Mouse (Mus musculus): ENCODE results near the gene Lifr. TPM values are rescaled to one million over a fixed set of nuclear protein-coding genes. Genes with fewer than 3 reads are reported as not detected.
A peak's percentile ranks its signal among the peaks of the same experiment; 100 is the strongest.

Gene Lifr
- polyA plus RNA-seq, 1 experiment, result 12.9 TPM

DNA sequence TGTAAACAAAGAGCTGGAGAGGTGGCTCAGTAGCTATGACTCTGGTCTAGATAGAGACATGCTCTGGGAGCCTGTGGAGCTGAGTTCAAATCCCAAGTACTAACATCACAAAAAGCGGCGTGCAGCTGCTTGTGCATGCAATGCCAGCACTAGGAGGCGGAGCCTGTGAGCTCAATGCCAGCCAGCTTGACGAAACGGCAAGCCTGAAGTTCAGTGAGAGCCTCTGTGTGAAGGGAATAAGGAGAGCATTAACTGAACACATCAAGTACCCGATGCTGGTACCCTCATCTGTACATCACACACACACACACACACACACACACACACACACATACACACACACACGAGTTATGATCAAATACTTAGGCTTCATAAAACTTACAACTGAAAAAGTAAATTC is 21.0 kb upstream of the Lifr start:
- Histone ChIP-seq H3K27ac (replicated peaks; ENCODE audit: low read depth, low read length) (no peak overlapping the region), H3K4me1 (ENCODE audit: control insufficient read depth, insufficient read depth, insufficient read length, low read length) (peaks cover 3% of the 10 kb centered on the region; the same call in 1 of the 2 replicates), H3K4me3 (ENCODE audit: insufficient read depth, low read depth, low read length) (no peak overlapping the region)

DNA sequence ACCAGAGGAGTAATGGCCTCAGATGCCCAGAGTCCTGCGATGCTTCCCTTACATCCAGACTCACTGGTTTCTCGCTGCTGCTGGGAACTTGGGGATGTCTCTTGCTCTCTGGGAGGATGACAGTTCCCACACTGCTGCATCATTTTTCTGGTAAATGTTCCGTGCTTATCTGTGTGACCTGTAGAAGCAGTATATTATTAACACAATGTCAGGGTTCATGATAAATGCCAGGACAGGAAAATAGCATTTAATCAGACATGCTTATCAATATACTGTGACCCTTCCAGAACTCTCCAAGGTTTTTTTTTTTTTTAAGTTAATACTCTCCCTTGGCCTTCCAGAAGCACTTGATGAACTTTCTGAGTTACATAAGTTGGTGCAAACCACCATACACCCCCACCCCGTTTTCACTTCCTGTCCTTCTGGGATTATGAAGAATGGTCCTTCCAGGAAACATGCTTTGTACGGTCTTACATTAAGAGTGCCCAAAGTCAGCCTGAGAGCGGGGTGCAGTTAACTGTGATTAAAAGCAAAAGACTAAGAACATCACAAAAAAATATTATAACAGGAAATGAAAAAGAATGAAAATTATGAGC is 20.1 kb upstream of the Lifr start:
- H3K27ac ChIP-seq (replicated peaks; ENCODE audit: low read depth, low read length), result no peak overlapping the region
- H3K4me3 ChIP-seq (ENCODE audit: insufficient read depth, low read depth, low read length), result no peak overlapping the region
- H3K4me1 ChIP-seq (ENCODE audit: control insufficient read depth, insufficient read depth, insufficient read length, low read length), result peaks cover 3% of the 10 kb centered on the region; the same call in 1 of the 2 replicates

- Histone ChIP-seq H3K4me3 (ENCODE audit: insufficient read depth, low read depth, low read length) (no peak overlapping the region), H3K4me1 (ENCODE audit: control insufficient read depth, insufficient read depth, insufficient read length, low read length) (peaks cover 3% of the 10 kb centered on the region; the same call in 1 of the 2 replicates), H3K27ac (replicated peaks; ENCODE audit: low read depth, low read length) (no peak overlapping the region)
These were observed 17.1 kb upstream of the Lifr start for GRCm38 (mm10) chr15:7073269-7073668.

GRCm38 (mm10) chr15:7075185-7075584 is 15.2 kb upstream of the Lifr start:
- no peak overlapping the region for H3K27ac ChIP-seq (replicated peaks; ENCODE audit: low read depth, low read length)
- H3K4me1 ChIP-seq (ENCODE audit: control insufficient read depth, insufficient read depth, insufficient read length, low read length), result peaks cover 2% of the 10 kb centered on the region; the same call in 1 of the 2 replicates
- H3K4me3 ChIP-seq (ENCODE audit: insufficient read depth, low read depth, low read length), result no peak overlapping the region

- Histone ChIP-seq H3K4me1 (ENCODE audit: control insufficient read depth, insufficient read depth, insufficient read length, low read length) (peaks cover under 1% of the 10 kb centered on the region; the same call in 1 of the 2 replicates), H3K4me3 (ENCODE audit: insufficient read depth, low read depth, low read length) (no peak overlapping the region), H3K27ac (replicated peaks; ENCODE audit: low read depth, low read length) (no peak overlapping the region)
These were observed 12.1 kb upstream of the Lifr start for GRCm38 (mm10) chr15:7078356-7078755.

DNA sequence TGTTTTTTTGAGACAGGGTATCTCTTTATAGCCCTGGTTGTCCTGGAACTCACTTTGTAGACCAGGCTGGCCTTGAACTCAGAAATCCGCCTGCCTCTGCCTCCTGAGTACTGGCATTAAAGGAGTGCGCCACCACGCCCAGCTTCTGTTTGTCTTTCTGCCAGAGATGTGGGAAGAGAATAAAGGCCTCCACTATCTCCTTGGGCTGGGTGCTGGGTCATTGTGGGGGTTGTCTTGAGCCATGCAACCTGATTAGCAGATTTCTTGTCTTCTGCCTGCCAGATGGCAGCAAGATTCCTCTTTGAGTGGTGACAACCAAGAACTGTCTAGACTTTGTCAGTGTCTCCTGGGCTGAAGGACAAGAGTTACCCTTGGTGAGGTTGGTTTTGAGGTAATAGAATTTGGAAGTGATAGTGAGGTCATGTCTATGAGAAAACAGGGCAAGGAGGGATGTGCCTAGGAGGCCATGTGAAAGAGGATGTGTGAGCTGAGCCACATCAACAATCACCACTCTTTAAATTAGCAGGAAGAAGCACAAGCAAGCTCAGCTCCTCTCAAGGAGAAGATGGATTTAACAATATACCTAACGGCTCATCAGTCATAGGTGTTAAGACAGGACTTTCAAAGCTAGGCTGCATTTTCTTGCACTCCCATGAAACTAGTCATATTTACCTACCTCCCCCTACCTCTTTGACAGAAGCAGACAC is 10.6 kb upstream of the Lifr start:
- Histone ChIP-seq H3K27ac (replicated peaks; ENCODE audit: low read depth, low read length) (no peak overlapping the region), H3K4me1 (ENCODE audit: control insufficient read depth, insufficient read depth, insufficient read length, low read length) (no peaks in the 10 kb centered on the region), H3K4me3 (ENCODE audit: insufficient read depth, low read depth, low read length) (no peak overlapping the region)

- Histone ChIP-seq H3K27ac (replicated peaks; ENCODE audit: low read depth, low read length) (no peak overlapping the region), H3K4me1 (ENCODE audit: control insufficient read depth, insufficient read depth, insufficient read length, low read length) (no peaks in the 10 kb centered on the region)
These were observed 9.3 kb upstream of the Lifr start for GRCm38 (mm10) chr15:7080916-7081626.

DNA sequence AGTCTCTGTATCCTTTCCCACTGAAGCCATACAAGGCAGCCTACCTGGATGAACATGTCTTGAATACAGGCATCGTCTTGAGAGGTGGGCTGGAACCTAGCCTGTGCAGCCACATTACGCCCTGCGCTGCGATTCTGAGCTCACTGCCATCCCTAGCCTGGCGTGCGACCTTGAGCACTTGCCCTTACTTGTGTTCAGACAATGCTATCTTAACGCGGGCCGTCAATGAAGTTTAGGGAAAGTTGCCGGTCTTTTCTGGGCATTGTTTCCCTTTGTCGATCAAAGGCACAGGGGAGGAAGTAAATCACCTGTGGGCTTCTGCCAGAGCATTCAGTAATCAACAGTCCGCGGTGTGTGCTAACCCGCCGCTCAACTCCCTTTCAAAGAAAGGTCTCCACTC is 8.6 kb upstream of the Lifr start:
- Histone ChIP-seq H3K27ac (replicated peaks; ENCODE audit: low read depth, low read length) (no peak overlapping the region), H3K4me3 (ENCODE audit: insufficient read depth, low read depth, low read length) (no peak overlapping the region)

More at GRCm38 (mm10) chr15:7080916-7081626, 9.3 kb upstream of the Lifr start:
- no peak overlapping the region for H3K4me3 ChIP-seq (ENCODE audit: insufficient read depth, low read depth, low read length)

GRCm38 (mm10) chr15:7082901-7083300 is 7.5 kb upstream of the Lifr start:
- Histone ChIP-seq H3K4me3 (ENCODE audit: insufficient read depth, low read depth, low read length) (no peak overlapping the region), H3K4me1 (ENCODE audit: control insufficient read depth, insufficient read depth, insufficient read length, low read length) (no peaks in the 10 kb centered on the region), H3K27ac (replicated peaks; ENCODE audit: low read depth, low read length) (no peak overlapping the region)

More for the DNA sequence above, 8.6 kb upstream of the Lifr start:
- no peaks in the 10 kb centered on the region for H3K4me1 ChIP-seq (ENCODE audit: control insufficient read depth, insufficient read depth, insufficient read length, low read length)

- Histone ChIP-seq H3K27ac (replicated peaks; ENCODE audit: low read depth, low read length) (peak overlapping the region; percentile 34; the same call in 1 of the 2 replicates), H3K4me3 (ENCODE audit: insufficient read depth, low read depth, low read length) (no peak overlapping the region), H3K4me1 (ENCODE audit: control insufficient read depth, insufficient read depth, insufficient read length, low read length) (no peaks in the 10 kb centered on the region; the same call in 1 of the 2 replicates)
These were observed 5.5 kb upstream of the Lifr start for GRCm38 (mm10) chr15:7084780-7085497.

DNA sequence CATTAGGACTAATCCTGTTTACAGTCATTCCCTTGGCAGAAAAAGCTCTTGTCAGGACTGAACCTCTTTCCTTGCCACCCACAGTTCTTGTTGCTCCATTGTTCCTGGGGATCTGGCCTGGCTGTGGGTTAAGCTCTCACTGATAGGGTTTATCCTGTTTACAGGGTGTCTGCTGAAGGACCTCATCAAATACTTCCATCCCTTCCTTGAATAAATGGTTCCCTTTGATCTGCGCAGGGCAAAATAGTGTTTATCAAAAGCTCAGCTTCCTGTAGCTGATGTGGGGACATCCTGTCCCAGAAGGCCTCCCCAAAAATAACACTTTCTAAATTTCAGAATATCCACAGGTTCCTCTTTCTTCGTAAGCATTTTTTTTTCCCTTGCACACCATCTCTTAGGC is 1.7 kb upstream of the Lifr start:
- Histone ChIP-seq H3K4me1 (ENCODE audit: control insufficient read depth, insufficient read depth, insufficient read length, low read length) (peaks cover 5% of the 10 kb centered on the region; the same call in 1 of the 2 replicates), H3K27ac (replicated peaks; ENCODE audit: low read depth, low read length) (peak overlapping the region; percentile 64), H3K4me3 (ENCODE audit: insufficient read depth, low read depth, low read length) (no peak overlapping the region)

DNA sequence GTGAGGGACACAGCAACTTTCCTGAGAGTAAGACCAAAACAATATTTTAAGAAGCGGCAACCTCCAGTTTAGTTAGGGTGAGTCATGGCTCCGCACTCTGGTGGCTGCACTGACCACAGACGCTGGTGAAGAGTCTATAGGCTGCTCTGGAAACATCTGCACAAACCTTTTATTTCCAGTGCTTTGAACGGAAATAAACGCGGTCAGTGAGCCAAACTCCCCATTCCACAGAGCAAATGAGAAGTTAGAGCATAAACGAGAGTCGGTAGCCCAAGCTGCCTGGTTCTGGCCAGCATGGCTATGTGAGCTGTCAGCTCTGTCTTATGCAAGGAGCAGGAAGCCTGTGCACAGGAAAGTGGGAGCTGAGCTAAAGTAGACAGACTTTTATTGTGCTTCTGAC is 1.9 kb downstream of the Lifr start:
- Histone ChIP-seq H3K4me1 (ENCODE audit: control insufficient read depth, insufficient read depth, insufficient read length, low read length) (peaks cover 5% of the 10 kb centered on the region; the same call in 1 of the 2 replicates), H3K27ac (replicated peaks; ENCODE audit: low read depth, low read length) (peak overlapping the region; percentile 62), H3K4me3 (ENCODE audit: insufficient read depth, low read depth, low read length) (no peak overlapping the region)

DNA sequence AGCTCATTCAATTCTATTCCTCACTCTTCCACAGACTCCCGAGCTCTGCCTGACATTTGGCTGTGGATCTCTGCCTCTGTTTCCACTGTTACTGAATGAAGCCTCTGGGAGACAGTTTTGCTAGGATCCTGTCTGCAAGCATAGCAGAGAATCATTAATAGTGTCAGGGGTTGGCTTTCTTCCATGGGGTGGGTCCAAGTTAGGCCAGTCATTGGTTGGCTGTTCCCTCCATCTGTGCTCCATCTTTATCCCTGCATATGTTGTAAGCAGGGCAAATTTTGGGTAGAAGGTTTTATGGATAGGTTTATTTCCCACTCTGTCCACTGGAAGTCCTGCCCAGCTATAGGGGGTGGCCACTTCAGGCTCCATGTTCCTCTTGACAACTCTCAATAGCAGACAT is 9.0 kb downstream of the Lifr start:
- H3K4me1 ChIP-seq (ENCODE audit: control insufficient read depth, insufficient read depth, insufficient read length, low read length), result no peaks in the 10 kb centered on the region
- H3K27ac ChIP-seq (replicated peaks; ENCODE audit: low read depth, low read length), result no peak overlapping the region
- no peak overlapping the region for H3K4me3 ChIP-seq (ENCODE audit: insufficient read depth, low read depth, low read length)

DNA sequence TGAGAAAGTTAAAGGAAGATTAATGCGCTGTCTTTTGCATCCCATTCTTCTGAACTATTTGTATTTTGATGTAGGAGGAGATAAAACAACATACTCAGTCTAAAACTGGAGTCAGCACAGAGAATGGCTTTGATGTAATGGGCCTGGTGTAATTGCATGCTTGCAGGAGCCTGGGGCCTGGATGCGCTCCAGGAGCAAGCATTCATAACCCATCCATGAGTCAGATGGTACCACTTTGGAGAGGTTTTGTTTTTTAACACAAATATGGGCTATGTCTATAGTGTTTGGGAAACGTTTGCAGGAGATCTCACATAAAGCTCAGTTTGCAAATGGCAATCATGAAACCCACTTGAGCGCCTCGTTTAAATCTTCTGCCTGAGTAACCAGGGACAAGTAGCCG is 9.8 kb downstream of the Lifr start:
- no peak overlapping the region for H3K4me3 ChIP-seq (ENCODE audit: insufficient read depth, low read depth, low read length)

GRCm38 (mm10) chr15:7103051-7103450 is 12.6 kb downstream of the Lifr start:
- H3K4me1 ChIP-seq (ENCODE audit: control insufficient read depth, insufficient read depth, insufficient read length, low read length), result no peaks in the 10 kb centered on the region
- H3K4me3 ChIP-seq (ENCODE audit: insufficient read depth, low read depth, low read length), result no peak overlapping the region
- H3K27ac ChIP-seq (replicated peaks; ENCODE audit: low read depth, low read length), result no peak overlapping the region

More for the DNA sequence above, 9.8 kb downstream of the Lifr start:
- Histone ChIP-seq H3K4me1 (ENCODE audit: control insufficient read depth, insufficient read depth, insufficient read length, low read length) (no peaks in the 10 kb centered on the region), H3K27ac (replicated peaks; ENCODE audit: low read depth, low read length) (no peak overlapping the region)
